Mouse (Mus musculus): ENCODE results near the gene Ehd2.

DNA sequence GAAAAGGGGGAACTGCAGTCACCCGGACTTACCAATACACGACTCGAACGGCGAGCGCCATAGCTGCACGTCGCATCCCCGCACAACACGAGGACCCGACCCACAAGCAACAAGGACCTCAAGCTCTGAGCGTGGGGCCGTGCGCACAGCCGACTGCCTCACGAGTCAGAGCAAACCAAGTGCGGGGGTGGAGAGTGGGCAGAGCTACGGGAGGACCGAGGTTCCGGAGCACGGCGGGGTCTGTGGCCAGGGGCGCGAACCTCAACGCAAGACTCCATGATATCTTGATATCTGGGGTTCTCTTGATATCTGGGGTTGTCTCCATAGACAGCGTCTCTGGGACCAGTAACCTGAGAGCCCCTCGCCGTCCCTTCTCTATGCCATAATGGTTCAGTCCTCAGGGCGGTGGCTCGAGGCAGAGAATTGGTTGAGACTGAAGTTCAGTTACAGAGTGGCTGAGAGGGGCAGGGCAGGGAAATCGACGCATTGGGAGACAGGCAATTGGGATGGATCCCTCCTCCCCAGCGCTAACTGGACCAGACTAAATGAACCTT, 45.1 kb downstream of the Ehd2 start, which contains the start of gene Selenow:
- TF ChIP-seq POLR2A (IDR thresholded peaks at IDR 0.05; ENCODE audit: insufficient read length, low read depth) (peak; percentile 97), MAX (IDR thresholded peaks at IDR 0.05; ENCODE audit: low read depth) (peak; percentile 17), REST (IDR thresholded peaks at IDR 0.05; ENCODE audit: insufficient read depth, insufficient read length) (peak; percentile 46)
